ENCODE assay signal across 8 mouse cellular contexts in genomic region chr4:149586044-149586782, GRCm38 (mm10). TPM values are rescaled to one million over a fixed set of nuclear protein-coding genes. Genes with fewer than 3 reads are reported as not detected.
DNase-seq lines count a peak whose midpoint lies in the region; ATAC-seq lines count a peak whose summit lies in the region.

Gene Clstn1 (plus strand): TSS chr4:149586468.

- ATAC-seq in heart, embryonic 13.5 days (ENCODE audit: extremely low read depth, insufficient number of reproducible peaks, low FRiP score, low TSS enrichment): peak; percentile 45; the same call in 1 of the 2 replicates
- ATAC-seq in kidney, embryonic 16.5 days (ENCODE audit: low FRiP score, low TSS enrichment): peak; percentile 71
- no peak for ATAC-seq in liver, embryonic 12.5 days
- peak; percentile 48; the same call in 1 of the 2 replicates for ATAC-seq in neural tube, embryonic 11.5 days (ENCODE audit: insufficient read depth, low FRiP score, low TSS enrichment)

- under 1% methylated on average over 79 of the region's 103 CpGs for WGBS in forebrain, embryonic 10.5 days
- under 1% methylated on average over 72 of the region's 103 CpGs for WGBS in heart, embryonic 13.5 days
- WGBS in kidney, embryonic 16.5 days: under 1% methylated on average over 69 of the region's 103 CpGs
- 1% methylated on average over 85 of the region's 103 CpGs for WGBS in liver, embryonic 12.5 days (ENCODE audit: insufficient replicate concordance)
- under 1% methylated on average over 62 of the region's 103 CpGs for WGBS in neural tube, embryonic 11.5 days

- DNase-seq in CD4-positive, CD25-positive, alpha-beta regulatory T cell, adult 2 months (ENCODE audit: low read depth, low spot score): peak; percentile 70
- peak in 1 of 2 experiments; percentile 33 for DNase-seq in adrenal gland, postnatal 4 days (ENCODE audit: low spot score in 2 of 2)
- DNase-seq in forebrain, embryonic 10.5 days (ENCODE audit: extremely low spot score, low spot score): peak; percentile 69
- peak; percentile 89 for DNase-seq in neural tube, embryonic 11.5 days (ENCODE audit: low spot score)
- DNase-seq in urinary bladder, postnatal 25 days (ENCODE audit: low spot score): peak; percentile 67

- H3K27ac ChIP-seq in forebrain, embryonic 10.5 days: peak within 1 kb of the TSS; percentile 93
- H3K27ac ChIP-seq in heart, embryonic 13.5 days (replicated peaks): 0 out of 2 replicates have a peak within 1 kb of the TSS, but pooled peaks have one; percentile 12
- H3K27ac ChIP-seq in kidney, embryonic 16.5 days (ENCODE audit: low read length): no peak within 1 kb of the TSS; the same call in 1 of the 2 replicates
- H3K27ac ChIP-seq in liver, embryonic 12.5 days: no peak within 1 kb of the TSS
- H3K27ac ChIP-seq in neural tube, embryonic 11.5 days (ENCODE audit: low read depth, low read length): peak within 1 kb of the TSS; percentile 47

- no peaks in the 10 kb centered on the region; the same call in 1 of the 2 replicates for H3K36me3 ChIP-seq in forebrain, embryonic 10.5 days (replicated peaks)
- H3K36me3 ChIP-seq in heart, embryonic 13.5 days: no peaks in the 10 kb centered on the region
- H3K36me3 ChIP-seq in kidney, embryonic 16.5 days (ENCODE audit: insufficient read depth, low read length): no peaks in the 10 kb centered on the region
- H3K36me3 ChIP-seq in liver, embryonic 12.5 days: no peaks in the 10 kb centered on the region
- no peaks in the 10 kb centered on the region for H3K36me3 ChIP-seq in neural tube, embryonic 11.5 days (ENCODE audit: control insufficient read depth, insufficient read depth, low read length)

- peaks cover 37% of the 10 kb centered on the region for H3K4me1 ChIP-seq in forebrain, embryonic 10.5 days
- H3K4me1 ChIP-seq in heart, embryonic 13.5 days: peaks cover 14% of the 10 kb centered on the region
- H3K4me1 ChIP-seq in kidney, embryonic 16.5 days (ENCODE audit: insufficient read depth, low read length): peaks cover 19% of the 10 kb centered on the region
- H3K4me1 ChIP-seq in liver, embryonic 12.5 days: peaks cover 18% of the 10 kb centered on the region
- peaks cover 5% of the 10 kb centered on the region; the same call in 1 of the 2 replicates for H3K4me1 ChIP-seq in neural tube, embryonic 11.5 days (ENCODE audit: control insufficient read depth, insufficient read depth, low read length)

- H3K9ac ChIP-seq in heart, embryonic 13.5 days: peak within 1 kb of the TSS; percentile 91
- H3K9ac ChIP-seq in kidney, embryonic 16.5 days (replicated peaks; ENCODE audit: low read length): peak within 1 kb of the TSS; percentile 88
- H3K9ac ChIP-seq in liver, embryonic 12.5 days: peak within 1 kb of the TSS; percentile 44; the same call in 1 of the 2 replicates
- peak within 1 kb of the TSS; percentile 76 for H3K9ac ChIP-seq in neural tube, embryonic 11.5 days (ENCODE audit: low read length)

- H3K9me3 ChIP-seq in forebrain, embryonic 10.5 days: no peaks in the 10 kb centered on the region; the same call in 1 of the 2 replicates
- H3K9me3 ChIP-seq in heart, embryonic 13.5 days: peaks cover 2% of the 10 kb centered on the region; the same call in 1 of the 2 replicates
- H3K9me3 ChIP-seq in kidney, embryonic 16.5 days (ENCODE audit: low read length): 0 out of 2 replicates have a peak, but pooled peaks cover 3% of the 10 kb centered on the region
- H3K9me3 ChIP-seq in liver, embryonic 12.5 days (replicated peaks): no peaks in the 10 kb centered on the region
- no peaks in the 10 kb centered on the region for H3K9me3 ChIP-seq in neural tube, embryonic 11.5 days (ENCODE audit: control insufficient read depth, low read length)

- peak within 1 kb of the TSS; percentile 98 for H3K4me2 ChIP-seq in heart, embryonic 13.5 days
- H3K4me2 ChIP-seq in kidney, embryonic 16.5 days (replicated peaks; ENCODE audit: low read depth, low read length): peak within 1 kb of the TSS; percentile 99
- peak within 1 kb of the TSS; percentile 75 for H3K4me2 ChIP-seq in liver, embryonic 12.5 days
- peak within 1 kb of the TSS; percentile 99 for H3K4me2 ChIP-seq in neural tube, embryonic 11.5 days (ENCODE audit: low read depth)

- H3K4me3 ChIP-seq in forebrain, embryonic 10.5 days: peak within 1 kb of the TSS; percentile 80
- peak within 1 kb of the TSS; percentile 80 for H3K4me3 ChIP-seq in heart, embryonic 13.5 days
- peak within 1 kb of the TSS; percentile 80 for H3K4me3 ChIP-seq in kidney, embryonic 16.5 days (ENCODE audit: low read length)
- peak within 1 kb of the TSS; percentile 61 for H3K4me3 ChIP-seq in liver, embryonic 12.5 days
- H3K4me3 ChIP-seq in neural tube, embryonic 11.5 days (ENCODE audit: low read depth, low read length): peak within 1 kb of the TSS; percentile 82

- peaks cover 74% of the 10 kb centered on the region for H3K27me3 ChIP-seq in forebrain, embryonic 10.5 days (ENCODE audit: poor library complexity, severe bottlenecking)
- H3K27me3 ChIP-seq in heart, embryonic 13.5 days (replicated peaks): peaks cover 70% of the 10 kb centered on the region
- peaks cover 24% of the 10 kb centered on the region for H3K27me3 ChIP-seq in kidney, embryonic 16.5 days (ENCODE audit: insufficient read depth, low read length)
- H3K27me3 ChIP-seq in liver, embryonic 12.5 days (replicated peaks): peaks cover 86% of the 10 kb centered on the region
- 0 out of 2 replicates have a peak, but pooled peaks cover 3% of the 10 kb centered on the region for H3K27me3 ChIP-seq in neural tube, embryonic 11.5 days (ENCODE audit: control insufficient read depth, insufficient read depth, low read length)

RNA-seq across cellular contexts. Expression of gene Clstn1, which starts in this region (rescaled TPM):
- total RNA-seq in adrenal gland, postnatal 4 days (2021): 100 to 1,000 TPM; 116 to 127 TPM
- 17.8 and 21.4 TPM in 2 replicates for polyA plus RNA-seq in forebrain, embryonic 10.5 days (2016; fragmentation: Nextera tagmentation; extraction: Ambion mirVana)
- 9.2 and 13.6 TPM in 2 replicates for polyA plus RNA-seq in heart, embryonic 13.5 days (2015; fragmentation: Nextera tagmentation; extraction: Ambion mirVana)
- polyA plus RNA-seq in kidney, embryonic 16.5 days (2015; fragmentation: Nextera tagmentation; extraction: Ambion mirVana): 13.3 and 14.1 TPM in 2 replicates
- 6.2 and 6.9 TPM in 2 replicates for polyA plus RNA-seq in liver, embryonic 12.5 days (2016; fragmentation: Nextera tagmentation; extraction: Ambion mirVana)
- 48.6 and 59.9 TPM in 2 replicates for polyA plus RNA-seq in neural tube, embryonic 11.5 days (2014; fragmentation: Nextera tagmentation; extraction: Ambion mirVana)

Comparison
In these comparisons a context has a peak if more than half of its experiments do, and no peak if none do; other contexts are left out.
1. H3K27ac ChIP-seq: peak in forebrain, embryonic 10.5 days (single experiment), heart, embryonic 13.5 days (single experiment) and neural tube, embryonic 11.5 days (single experiment); none in kidney, embryonic 16.5 days (single experiment) and liver, embryonic 12.5 days (single experiment).
2. Peak in every context shown above with its lines, with median percentiles within 50 percentile points of each other: H3K4me3 ChIP-seq, H3K4me2 ChIP-seq and H3K9ac ChIP-seq.